Mouse (Mus musculus) cerebellum, postnatal 36 days (tissue): Measurements from ENCODE around the gene Gm20388.
A peak's percentile ranks its signal among the peaks of the same experiment; 100 is the strongest.

Source experiments
- DNase-seq, 2 experiments: peaks; one replicate each; pipeline ENCODE4 v3.0.0; 2021 to 2022; ENCODE audit warnings: mixed read lengths in 2 of 2

The Gm20388 gene

DNA sequence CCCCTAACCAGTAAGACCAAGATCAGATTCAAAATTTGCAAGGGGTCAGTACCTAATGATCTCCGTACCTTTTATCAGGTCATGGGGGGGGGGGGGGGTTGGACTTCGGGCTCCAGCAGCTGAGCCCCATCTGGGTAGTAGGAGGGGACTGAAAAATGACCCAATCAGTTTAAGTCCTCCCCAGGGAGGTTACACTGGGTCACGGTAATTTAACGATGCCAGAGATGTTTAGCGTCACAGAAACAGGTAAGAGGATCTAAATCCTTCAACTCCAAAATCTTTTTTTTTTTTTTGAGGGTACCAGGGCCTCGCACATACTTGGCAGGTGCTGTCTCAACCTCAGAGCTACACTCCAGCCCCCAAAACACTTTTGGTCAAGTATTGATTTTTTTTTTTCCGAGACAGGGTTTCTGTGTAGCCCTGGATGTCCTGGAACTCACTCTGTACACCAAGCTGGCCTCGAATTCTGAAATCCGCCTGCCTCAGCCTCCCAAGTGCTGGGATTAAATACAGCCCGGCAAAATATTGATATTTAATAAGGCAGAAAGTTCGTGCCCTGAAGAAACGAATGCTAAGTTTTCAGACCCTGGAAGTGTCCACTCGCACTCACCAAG is 2465.2 kb downstream of the Gm20388 start:
- no peak for DNase-seq

GRCm38 (mm10) chr8:122376365-122377231 is 2466.0 kb downstream of the Gm20388 start, which contains the start of gene Zc3h18:
Gene Zc3h18 (plus strand): TSS chr8:122376609.
- peak; percentile 99 to 100 for DNase-seq

DNA sequence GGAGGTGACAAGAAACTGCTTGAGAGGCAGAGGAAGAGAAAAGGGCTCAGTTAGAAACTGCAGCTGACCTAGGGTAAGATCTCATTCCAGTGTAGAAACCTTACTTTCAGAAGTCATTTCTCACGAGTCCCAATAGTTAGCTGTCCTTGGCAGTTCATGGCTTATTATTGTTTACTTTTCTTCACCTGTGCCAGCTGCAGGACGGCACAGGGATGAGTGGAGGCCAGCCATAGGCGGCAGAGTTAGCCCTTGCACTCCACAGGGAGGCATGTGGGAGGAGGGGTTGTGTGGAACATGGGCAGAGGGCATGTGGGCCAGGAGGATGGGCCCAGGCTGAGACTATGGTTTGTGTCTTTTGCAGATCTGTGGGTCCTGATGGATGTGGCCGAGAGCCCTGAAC is 2472.4 kb downstream of the Gm20388 start:
- no peak for DNase-seq

DNA sequence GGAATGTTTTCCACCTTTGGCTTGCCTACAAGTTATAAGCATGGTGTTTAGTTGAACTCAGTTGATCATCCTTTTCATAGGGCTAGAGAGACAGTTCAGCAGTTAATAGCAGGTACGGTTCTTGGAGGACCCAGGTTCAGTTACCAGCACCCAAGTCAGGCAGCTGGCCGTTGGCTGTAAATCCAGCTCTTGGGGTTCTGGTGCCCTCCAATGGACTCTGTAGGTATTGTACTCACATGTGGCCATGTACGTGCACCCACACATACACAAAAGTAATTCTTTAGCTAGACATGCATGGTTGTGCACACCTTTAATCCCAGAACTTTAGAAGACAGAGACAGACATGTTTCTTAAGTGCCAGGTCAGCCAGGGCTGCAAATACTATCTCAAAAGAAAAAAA is 2478.7 kb downstream of the Gm20388 start:
- no peak for DNase-seq

DNA sequence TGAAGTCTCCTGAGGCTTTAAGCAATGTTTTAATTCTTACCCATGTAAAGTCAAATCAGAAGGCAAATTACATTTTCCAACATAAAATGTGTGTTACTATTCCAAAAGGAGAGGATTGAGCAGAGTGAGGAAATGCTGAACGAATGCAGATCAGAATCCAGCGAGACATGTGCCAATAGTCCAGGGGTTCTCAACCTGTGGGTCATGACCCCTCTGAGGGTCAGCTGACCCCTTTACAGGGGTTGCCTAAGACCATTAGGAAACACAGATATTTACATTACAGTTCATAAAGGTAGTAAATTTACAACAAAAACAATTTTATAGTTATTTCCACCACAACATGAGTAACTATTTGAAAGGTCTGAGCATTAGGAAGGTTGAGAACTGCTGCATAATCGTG is 2480.1 kb downstream of the Gm20388 start:
- DNase-seq: no peak

GRCm38 (mm10) chr8:122393717-122394116 is 2483.1 kb downstream of the Gm20388 start:
- no peak for DNase-seq

- DNase-seq: peak; percentile 45 to 54
These were observed 2484.7 kb downstream of the Gm20388 start for GRCm38 (mm10) chr8:122395291-122395690.

- DNase-seq: no peak
These were observed 2487.5 kb downstream of the Gm20388 start for GRCm38 (mm10) chr8:122398186-122398585.

DNA sequence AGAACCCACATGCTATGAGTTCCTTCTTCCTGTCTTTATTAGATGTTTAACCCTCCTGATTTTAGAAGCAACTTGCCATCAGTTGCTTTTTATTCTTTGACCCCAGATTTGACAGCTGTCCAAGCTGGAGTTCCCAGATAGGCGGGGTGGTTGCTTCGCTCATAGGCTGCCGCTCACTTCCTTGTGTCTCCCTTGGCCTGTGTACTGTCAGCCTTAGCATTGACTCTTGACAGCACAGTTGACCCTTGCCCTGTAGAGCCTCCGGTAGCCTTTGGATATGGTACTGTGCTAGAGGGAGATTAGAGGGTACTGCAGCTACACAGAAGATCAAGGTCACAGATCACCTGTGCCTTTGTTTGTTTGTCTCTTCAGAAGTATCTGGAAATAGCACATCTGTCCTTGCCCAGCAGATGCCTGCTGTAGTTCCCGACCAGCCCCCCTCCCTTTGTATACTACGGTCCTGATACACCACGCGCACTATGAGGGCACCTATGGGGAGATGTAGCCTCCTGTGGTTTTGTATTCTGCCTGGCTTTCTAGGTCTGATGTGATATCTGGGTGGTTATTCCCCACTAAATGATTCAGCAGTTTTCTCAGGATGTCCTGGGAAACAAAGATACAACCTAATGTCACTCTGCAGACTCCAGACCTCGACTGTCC is 2494.6 kb downstream of the Gm20388 start:
- DNase-seq: no peak

DNA sequence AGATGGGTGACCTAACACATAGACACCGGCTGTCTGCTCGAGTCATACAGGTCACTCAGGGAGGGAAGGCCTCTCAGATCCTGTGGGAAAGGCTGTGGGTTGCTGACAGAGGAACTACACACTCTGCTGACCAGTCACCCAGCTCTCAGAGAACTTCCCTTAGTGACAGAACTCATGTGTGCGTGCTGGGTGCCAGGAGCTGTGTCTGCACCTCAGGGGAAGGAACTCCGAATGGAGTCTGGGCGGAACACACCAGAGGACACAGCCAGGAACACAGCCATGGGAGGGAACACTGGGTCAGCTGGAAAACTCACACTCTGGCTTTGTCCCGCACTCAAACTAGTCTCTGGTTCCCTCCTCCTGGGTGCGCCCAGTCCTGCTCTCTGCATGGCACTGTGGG is 2497.0 kb downstream of the Gm20388 start:
- DNase-seq: no peak

DNA sequence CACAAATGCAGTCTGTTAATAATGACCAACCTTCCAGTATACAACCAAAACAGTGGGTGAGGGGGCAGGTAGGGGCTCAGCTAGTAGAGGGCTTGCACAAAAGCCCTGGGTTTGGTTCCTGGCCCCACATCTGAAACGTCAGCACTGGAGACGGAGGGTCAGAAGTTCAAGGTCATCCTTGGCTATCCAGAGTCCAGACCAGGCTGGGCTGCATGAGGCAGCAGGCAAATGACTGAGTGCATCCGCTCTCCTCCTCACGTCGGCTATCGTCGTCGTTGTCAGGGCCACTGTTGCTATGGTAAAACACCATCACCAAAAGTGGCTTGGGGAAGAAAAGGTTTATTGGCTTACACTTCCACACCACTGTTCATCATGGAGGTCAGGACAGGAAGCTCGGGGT is 2503.7 kb downstream of the Gm20388 start:
- no peak for DNase-seq

GRCm38 (mm10) chr8:122415554-122415953 is 2504.9 kb downstream of the Gm20388 start:
- DNase-seq: no peak

DNA sequence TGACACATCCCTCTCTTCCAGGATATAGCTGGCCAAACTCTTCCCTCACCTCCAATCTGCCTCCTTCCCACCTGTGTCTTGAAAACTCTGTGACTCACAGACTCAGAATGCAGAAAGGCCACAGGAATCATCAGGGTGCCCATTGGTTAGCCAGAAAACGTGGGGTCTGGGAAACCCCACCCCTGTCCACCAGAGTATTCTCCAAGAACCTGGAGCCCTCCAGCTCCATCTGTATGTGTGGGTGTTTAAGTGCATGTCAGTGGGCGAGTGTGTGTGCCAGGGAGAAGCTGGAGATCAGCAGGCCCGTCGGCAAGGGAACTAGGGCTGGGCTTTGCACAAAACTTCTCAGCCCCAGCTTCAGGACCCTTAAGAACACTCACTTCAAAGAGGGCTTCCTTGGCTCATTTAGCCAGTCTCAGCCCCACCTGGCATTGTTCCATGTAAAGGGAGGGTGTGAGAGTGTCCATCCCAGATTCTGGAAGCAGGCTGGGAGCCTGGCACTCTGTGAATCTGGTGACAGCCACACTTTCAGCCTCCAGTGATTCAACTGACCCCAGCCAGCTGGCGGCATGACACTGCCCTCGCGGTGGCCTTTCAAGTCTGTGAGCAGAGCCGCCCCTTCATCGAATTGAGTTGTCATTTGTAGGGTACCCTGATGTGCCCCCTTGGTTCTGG is 2509.4 kb downstream of the Gm20388 start:
- DNase-seq: peak in 1 of 2 experiments; percentile 32

DNA sequence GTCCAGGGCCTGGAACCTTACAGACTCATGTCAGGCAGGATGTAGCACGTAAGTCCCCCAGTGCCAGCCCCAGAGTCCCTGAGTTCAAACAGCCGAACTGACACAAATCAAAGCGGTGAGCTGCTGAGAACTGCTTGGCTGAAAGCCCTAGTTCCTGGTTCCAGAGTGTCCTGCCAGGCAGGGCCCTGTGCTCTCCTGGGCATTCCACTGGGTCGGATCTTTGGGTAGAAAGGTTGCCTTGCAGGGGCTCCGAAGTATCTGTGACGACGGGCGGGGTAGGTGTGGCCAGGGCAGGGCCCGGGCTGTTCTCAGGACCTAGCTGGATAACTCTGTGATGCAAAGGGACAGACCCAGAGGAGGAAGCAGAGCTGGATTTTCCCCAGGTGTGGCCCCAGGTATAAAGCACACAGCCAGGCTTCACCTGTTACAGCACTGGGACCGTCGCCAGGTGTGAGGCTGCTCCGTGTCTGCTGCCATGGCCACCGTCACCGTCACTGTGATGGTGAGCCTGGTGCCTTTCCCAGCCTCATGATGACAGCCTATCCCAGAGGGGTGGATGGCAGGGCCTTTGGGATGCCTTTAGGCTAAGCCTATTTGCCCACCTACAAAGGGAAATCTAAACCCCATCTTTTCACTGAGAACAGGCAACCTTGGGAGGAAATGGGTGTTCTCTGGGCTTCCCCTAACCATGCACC is 2510.9 kb downstream of the Gm20388 start, which contains the start of gene Il17c:
Gene Il17c (plus strand): TSS at position 645 of the 695 bp plus-strand sequence.
- peak in 1 of 2 experiments; percentile 44 for DNase-seq

DNA sequence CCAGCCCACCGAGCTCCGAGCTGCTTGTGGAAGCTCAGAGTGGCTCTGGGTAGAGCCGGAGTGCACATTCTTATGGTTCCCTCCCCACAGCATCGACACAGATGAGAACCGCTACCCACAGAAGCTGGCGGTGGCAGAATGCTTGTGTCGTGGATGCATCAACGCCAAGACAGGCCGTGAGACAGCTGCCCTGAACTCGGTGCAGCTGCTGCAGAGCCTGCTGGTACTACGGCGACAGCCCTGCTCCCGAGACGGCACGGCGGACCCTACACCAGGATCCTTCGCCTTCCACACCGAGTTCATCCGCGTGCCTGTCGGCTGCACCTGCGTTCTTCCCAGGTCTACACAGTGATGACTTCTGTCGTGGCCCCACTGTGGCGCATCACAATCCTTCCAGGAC is 2512.6 kb downstream of the Gm20388 start:
- DNase-seq: no peak

- no peak for DNase-seq
These were observed 2513.0 kb downstream of the Gm20388 start for GRCm38 (mm10) chr8:122423659-122424058.

DNA sequence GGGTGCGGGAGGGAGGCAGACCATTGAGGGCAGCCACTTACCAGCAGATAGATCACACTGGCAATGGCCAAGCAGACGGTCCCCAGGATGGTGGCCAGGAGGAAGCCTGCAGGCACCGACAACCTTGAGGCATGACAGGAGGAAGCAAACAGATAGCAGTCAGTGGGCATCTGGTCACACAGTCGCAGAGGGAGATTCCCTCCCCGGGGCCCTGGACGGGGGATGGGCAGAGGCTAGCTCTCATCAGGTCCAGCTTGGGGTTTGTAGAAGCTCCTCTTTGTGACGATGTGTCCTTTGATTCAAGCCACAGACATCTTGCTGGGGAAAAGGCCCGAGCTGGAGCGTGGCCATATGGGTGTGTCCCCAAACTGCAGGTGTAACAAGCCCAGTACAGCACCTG is 2515.5 kb downstream of the Gm20388 start:
- DNase-seq: no peak

DNA sequence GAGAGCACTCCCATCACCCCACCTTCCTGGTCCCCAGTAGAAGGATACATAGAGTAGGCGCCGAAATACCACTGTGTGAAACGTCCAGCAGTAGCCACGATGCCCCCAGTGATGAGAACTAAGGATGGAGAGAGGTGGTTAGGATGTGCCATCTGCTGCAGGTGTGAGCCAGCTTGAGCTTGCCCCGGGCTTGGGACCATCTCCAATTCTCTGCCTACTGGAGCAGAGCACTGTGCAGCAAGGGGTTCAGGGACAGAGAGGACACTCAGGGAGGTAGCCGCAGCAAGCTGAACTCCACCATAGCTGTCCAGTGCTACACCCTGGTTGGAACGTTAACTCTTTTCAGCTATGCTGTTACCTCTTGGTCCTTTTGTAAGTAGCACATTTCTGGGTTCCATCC is 2517.0 kb downstream of the Gm20388 start:
- no peak for DNase-seq

DNA sequence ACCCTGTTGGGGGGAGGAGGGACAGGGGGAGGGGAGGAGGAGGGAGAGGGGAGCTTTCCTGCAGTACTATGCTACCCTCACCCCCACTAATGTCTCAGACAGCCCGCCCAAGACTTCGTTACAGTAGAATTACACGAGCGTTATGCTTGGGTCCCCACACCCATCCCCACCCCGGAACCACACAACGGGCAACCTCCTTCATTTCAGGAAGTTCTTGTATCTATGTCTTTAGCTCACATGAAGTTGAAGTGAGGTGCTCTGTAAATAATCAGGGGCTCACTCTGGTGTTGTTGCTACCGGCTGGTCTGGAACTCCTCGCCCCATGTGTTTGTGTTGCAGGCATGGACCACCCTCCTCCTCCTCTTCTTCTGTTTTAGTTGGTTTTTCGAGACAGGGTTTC is 2517.5 kb downstream of the Gm20388 start:
- no peak for DNase-seq

DNA sequence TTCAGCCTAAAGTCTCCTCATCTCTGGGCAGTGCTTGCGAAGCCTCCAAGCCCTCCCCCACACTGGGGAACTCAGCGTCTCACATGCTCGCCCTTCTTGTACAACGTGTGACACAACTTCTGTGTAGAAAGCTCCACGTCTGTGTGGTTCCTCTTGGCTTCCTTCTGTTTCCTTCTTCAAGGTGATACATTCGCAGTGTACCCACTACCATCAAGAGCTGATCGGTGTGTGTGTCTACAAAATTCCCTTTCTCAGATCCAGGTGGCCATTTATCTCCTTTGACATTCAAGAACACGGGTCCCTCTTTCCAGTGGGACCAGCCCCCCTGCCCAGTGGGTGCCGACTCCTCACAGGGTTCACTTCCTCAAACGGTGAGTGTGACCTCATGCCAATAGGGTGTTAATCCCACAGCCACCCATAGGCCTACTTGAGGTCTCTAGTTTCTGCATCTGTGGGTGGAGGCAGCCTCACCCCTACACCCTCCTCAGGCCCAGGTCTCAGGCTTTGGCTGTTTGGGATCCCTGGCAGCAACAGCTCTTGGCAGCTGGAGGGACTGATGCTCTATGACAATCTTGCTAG is 2519.5 kb downstream of the Gm20388 start:
- no peak for DNase-seq

DNA sequence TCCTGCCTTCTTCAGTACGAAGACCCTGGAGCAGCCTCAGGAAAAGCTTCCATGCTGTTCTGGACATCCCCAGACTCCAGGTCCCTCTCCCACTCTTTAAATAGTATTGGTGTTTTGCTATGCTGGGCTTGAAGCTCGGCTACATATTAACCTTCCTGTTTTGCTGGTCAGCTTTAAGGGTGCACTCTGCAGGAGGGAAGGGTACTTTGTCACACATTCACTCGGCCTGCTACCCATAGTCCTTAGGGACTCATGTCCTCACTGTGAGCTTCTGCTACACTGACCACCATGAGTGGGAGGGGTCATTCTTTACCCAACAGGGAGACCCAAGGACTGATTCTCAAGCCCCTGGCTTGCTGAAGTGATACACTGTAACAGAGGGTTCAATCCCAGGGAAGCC is 2520.0 kb downstream of the Gm20388 start:
- DNase-seq: no peak
